Mouse (Mus musculus): ENCODE measurements at regions not wholly inside any gene's neighbourhood (a gene's known extent, or its start where the extent isn't known, plus 50 kb on each side); places are given as distances from the start of the nearest gene placed in this dataset.

DNA sequence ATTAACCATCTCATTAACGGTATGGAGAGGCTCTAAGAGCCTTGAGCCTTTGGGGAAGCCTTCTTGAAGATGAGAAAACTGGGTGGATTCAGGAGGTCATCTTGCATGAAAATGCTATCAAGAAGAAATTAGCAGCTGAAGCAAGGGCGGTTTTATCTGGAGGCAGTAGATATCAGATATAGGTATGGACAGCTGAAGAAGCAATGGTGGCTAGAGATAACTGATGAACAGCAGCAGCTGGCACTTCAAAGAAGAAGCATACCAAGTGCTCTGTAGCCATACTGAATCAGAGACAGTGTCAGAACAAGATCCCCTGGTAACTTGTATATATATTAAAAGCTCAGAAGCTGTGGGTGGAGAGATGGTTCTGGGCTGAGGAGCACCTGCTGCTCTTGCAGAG lies 73.2 kb downstream of the P2ry1 start (continued):
- TF ChIP-seq POLR2AphosphoS2 (IDR thresholded peaks at IDR 0.05; ENCODE audit: low read length) (no peak), MAX (IDR thresholded peaks at IDR 0.05; ENCODE audit: low read length) (no peak), CHD2 (IDR thresholded peaks at IDR 0.05; ENCODE audit: low read length) (no peak), ZC3H11A (IDR thresholded peaks at IDR 0.05; ENCODE audit: low read depth, low read length) (no peak), MAFK (IDR thresholded peaks at IDR 0.05; ENCODE audit: borderline replicate concordance, low read depth, low read length) (no peak), POLR2AphosphoS5 (IDR thresholded peaks at IDR 0.05; ENCODE audit: borderline replicate concordance, low read depth, low read length) (no peak), JUND (IDR thresholded peaks at IDR 0.05; ENCODE audit: low read depth, low read length) (no peak), MYC (IDR thresholded peaks at IDR 0.05; ENCODE audit: low read depth, low read length) (no peak), ZNF384 (IDR thresholded peaks at IDR 0.05; ENCODE audit: low read depth, low read length) (no peak)

DNA sequence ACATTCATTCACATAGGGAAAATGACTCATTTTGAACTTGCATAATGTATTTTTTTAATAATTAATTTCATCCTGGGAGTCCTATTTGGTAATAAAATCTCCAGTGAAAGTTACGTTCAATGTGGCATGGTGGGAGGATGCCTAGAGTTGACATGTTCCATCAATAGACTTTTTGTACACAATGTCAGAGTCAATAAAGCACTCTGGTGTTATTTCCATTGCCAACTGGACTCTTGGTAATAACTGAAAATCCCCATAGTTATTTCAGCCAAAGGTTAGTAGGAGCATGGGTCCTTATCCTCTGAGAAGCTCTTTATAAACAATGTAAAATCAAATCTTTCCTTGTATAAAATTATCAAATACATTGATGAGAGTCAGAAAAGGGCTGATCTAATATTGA lies 87.3 kb downstream of the P2ry1 start:
- TF ChIP-seq E2F4 (IDR thresholded peaks at IDR 0.05; ENCODE audit: borderline replicate concordance, low read depth, low read length) (no peak), POLR2AphosphoS2 (IDR thresholded peaks at IDR 0.05; ENCODE audit: low read length) (no peak), USF2 (IDR thresholded peaks at IDR 0.05; ENCODE audit: borderline replicate concordance in 1 of 2, insufficient read depth in 1 of 2, low read depth in 1 of 2, low read length in 2 of 2) (no peak), MAZ (IDR thresholded peaks at IDR 0.05; ENCODE audit: low read depth, low read length) (no peak), MAFK (IDR thresholded peaks at IDR 0.05; ENCODE audit: borderline replicate concordance, low read depth, low read length) (no peak), ELF1 (IDR thresholded peaks at IDR 0.05; ENCODE audit: low read depth, low read length) (no peak), CTCF (IDR thresholded peaks at IDR 0.05 in 2 of 3, conservative IDR thresholded peaks at IDR 0.05 in 1 of 3; ENCODE audit: control insufficient read depth in 1 of 3, insufficient read depth in 1 of 3, low read depth in 2 of 3, low read length in 3 of 3, poor library complexity in 1 of 3, severe bottlenecking in 1 of 3) (no peak), GATA1 (IDR thresholded peaks at IDR 0.05; ENCODE audit: low read depth, low read length) (no peak), NRF1 (IDR thresholded peaks at IDR 0.05; ENCODE audit: insufficient read depth, low read depth, low read length, poor library complexity, severe bottlenecking) (no peak), NELFE (IDR thresholded peaks at IDR 0.05; ENCODE audit: low read depth, low read length) (no peak), GABPA (IDR thresholded peaks at IDR 0.05; ENCODE audit: low read depth, low read length) (no peak), ZNF384 (IDR thresholded peaks at IDR 0.05; ENCODE audit: low read depth, low read length) (no peak), SMC3 (IDR thresholded peaks at IDR 0.05; ENCODE audit: low read depth, low read length) (no peak), MYC (IDR thresholded peaks at IDR 0.05; ENCODE audit: low read depth, low read length) (no peak), KAT2A (conservative IDR thresholded peaks at IDR 0.05; ENCODE audit: low read depth, low read length) (no peak), USF1 (IDR thresholded peaks at IDR 0.05; ENCODE audit: low read depth, low read length) (no peak)
- Histone ChIP-seq H3K27me3 (ENCODE audit: control insufficient read depth in 1 of 2, insufficient read depth in 2 of 2, low read length in 2 of 2) (no peaks in the 10 kb centered on the region), H3K27ac (ENCODE audit: control insufficient read depth, low read depth, low read length) (no peak overlapping the region)

More for the DNA sequence above, 87.3 kb downstream of the P2ry1 start:
- no peak overlapping the region for H3K9ac ChIP-seq (ENCODE audit: control insufficient read depth, low read depth, low read length, poor library complexity, severe bottlenecking)
- no peaks in the 10 kb centered on the region for H3K79me2 ChIP-seq (ENCODE audit: control insufficient read depth, insufficient read depth, low read length, poor library complexity)
- no peak overlapping the region for H3K4me3 ChIP-seq (ENCODE audit: control insufficient read depth in 1 of 2, insufficient read depth in 1 of 2, low read depth in 2 of 2, low read length in 2 of 2)
- no peak for DNase-seq (ENCODE audit: low read depth, low spot score)
- no peaks in the 10 kb centered on the region for H3K4me1 ChIP-seq (ENCODE audit: control insufficient read depth in 1 of 2, insufficient read depth in 2 of 2, low read length in 2 of 2)
- no peaks in the 10 kb centered on the region for H3K36me3 ChIP-seq (ENCODE audit: control insufficient read depth in 1 of 2, insufficient read depth in 2 of 2, low read length in 2 of 2)
- no peaks in the 10 kb centered on the region for H3K9me3 ChIP-seq (replicated peaks; ENCODE audit: insufficient read depth, low read length)

Measured in MEL (cell line).